Mouse (Mus musculus) megakaryocyte, embryonic 14.5 days (primary cell): Measurements from ENCODE around the gene Ccn1.

Experiments used
- FLI1 ChIP-seq: IDR thresholded peaks from 2 replicates; pipeline ENCODE4 v1.6.1; 2012; ENCODE audit warnings: low read length, inconsistent platforms, mixed read lengths
- GATA1 ChIP-seq: IDR thresholded peaks from 3 replicates; pipeline ENCODE4 v1.6.1; 2012; ENCODE audit warnings: mixed read lengths, low read length, inconsistent platforms, borderline replicate concordance

DNA sequence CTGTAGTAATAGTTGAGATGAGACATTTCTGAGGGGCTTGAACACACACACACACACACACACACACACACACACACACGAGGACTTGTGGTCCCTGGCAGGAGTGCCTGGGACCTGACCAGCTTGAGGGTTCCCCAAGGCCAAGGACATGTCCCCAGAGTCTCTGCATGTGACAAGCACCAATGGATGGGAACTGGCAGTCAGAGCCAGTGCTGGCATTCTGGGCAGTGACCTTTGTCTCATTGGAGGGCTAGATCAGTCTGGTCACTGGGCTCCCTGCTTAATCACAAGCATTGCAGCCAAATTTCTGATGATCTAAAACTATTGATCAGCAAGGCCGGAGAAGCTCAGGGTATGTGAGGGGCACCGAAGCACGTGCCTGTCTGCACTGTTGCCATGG is 25.0 kb downstream of the Ccn1 start:
- TF ChIP-seq GATA1, result no peak
- TF ChIP-seq FLI1, result no peak
